Mouse (Mus musculus): Measurements from ENCODE around the gene Kcnk1. TPM values are rescaled to one million over a fixed set of nuclear protein-coding genes. Genes with fewer than 3 reads are reported as not detected.

Gene Kcnk1
- polyA plus RNA-seq, 2 experiments, result 0.08 to 0.29 TPM

DNA sequence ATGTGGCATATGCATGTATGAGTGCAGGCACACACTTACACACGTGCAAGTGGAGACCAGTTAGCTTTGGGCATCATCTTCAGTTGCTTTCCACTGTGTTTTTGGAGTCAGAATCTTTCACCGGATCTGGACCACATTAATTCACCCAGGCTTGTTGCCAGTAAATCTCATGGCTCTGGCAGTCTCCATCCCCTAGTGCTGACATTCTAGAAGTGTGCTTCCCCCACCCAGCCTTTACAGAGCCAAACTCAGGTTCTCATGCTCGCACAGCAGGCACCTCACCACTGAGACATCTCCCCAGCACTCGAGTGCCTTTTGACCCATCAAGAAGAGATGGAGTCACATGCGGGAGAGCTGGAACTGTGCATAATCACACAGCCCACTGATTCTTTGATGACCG is 37.8 kb downstream of the Kcnk1 start:
- TF ChIP-seq EP300 (IDR thresholded peaks at IDR 0.05; ENCODE audit: low read depth) (no peak), CTCF (IDR thresholded peaks at IDR 0.05; ENCODE audit: low read depth) (no peak)
- H3K9ac ChIP-seq (replicated peaks), result no peak overlapping the region
- no peak overlapping the region for H3K4me2 ChIP-seq (ENCODE audit: low read depth)
- 65% methylated on average over 6 of the region's 6 CpGs for whole genome bisulfite sequencing (ENCODE audit: insufficient replicate concordance)
- H3K9me3 ChIP-seq (ENCODE audit: control insufficient read depth, low read length), result no peaks in the 10 kb centered on the region
- H3K27ac ChIP-seq, result no peak overlapping the region
- no peaks in the 10 kb centered on the region for H3K27me3 ChIP-seq (ENCODE audit: control insufficient read depth, insufficient read depth, low read length)
- no peaks in the 10 kb centered on the region for H3K4me1 ChIP-seq (replicated peaks; ENCODE audit: control insufficient read depth in 2 of 2, insufficient read depth in 2 of 2, low read length in 1 of 2)
- no peak for DNase-seq (ENCODE audit: low read depth in 3 of 3, low spot score in 3 of 3)
- no peak for ATAC-seq (ENCODE audit: insufficient read depth)
- no peak overlapping the region for H3K4me3 ChIP-seq (ENCODE audit: insufficient read depth in 1 of 2, low read depth in 2 of 2, low read length in 2 of 2)
- H3K36me3 ChIP-seq (replicated peaks; ENCODE audit: control insufficient read depth, insufficient read depth, low read depth), result no peaks in the 10 kb centered on the region

DNA sequence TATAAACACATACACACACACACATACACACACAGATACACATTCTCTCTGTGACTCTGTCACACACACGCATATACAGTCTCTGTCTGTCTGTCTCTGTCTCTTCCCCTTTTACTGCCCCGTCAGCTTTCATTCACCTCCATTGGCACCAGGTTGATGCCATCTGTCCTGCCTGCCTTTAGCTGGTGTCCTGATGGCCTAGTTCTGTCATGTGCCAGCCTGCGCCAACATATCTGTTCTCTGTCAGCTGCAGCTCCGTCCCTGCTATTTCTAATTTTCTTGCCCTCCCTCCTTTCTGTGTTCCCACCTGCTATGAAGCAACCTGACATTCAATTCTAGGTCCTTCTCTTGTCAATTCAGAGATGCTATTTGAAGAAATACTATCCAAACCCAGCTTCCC is 40.1 kb downstream of the Kcnk1 start:
- H3K36me3 ChIP-seq (replicated peaks; ENCODE audit: control insufficient read depth, insufficient read depth, low read depth), result no peaks in the 10 kb centered on the region
- H3K27ac ChIP-seq, result no peak overlapping the region
- DNase-seq (ENCODE audit: low read depth in 3 of 3, low spot score in 3 of 3), result no peak
- H3K4me3 ChIP-seq (ENCODE audit: insufficient read depth in 1 of 2, low read depth in 2 of 2, low read length in 2 of 2), result no peak overlapping the region
- H3K4me2 ChIP-seq (ENCODE audit: low read depth), result no peak overlapping the region
- no peaks in the 10 kb centered on the region for H3K27me3 ChIP-seq (ENCODE audit: control insufficient read depth, insufficient read depth, low read length)
- TF ChIP-seq CTCF (IDR thresholded peaks at IDR 0.05; ENCODE audit: low read depth) (no peak), EP300 (IDR thresholded peaks at IDR 0.05; ENCODE audit: low read depth) (no peak)
- WGBS (ENCODE audit: insufficient replicate concordance), result 66% methylated on average over 4 of the region's 4 CpGs
- no peaks in the 10 kb centered on the region for H3K9me3 ChIP-seq (ENCODE audit: control insufficient read depth, low read length)
- H3K9ac ChIP-seq (replicated peaks), result no peak overlapping the region
- no peaks in the 10 kb centered on the region for H3K4me1 ChIP-seq (replicated peaks; ENCODE audit: control insufficient read depth in 2 of 2, insufficient read depth in 2 of 2, low read length in 1 of 2)
- ATAC-seq (ENCODE audit: insufficient read depth), result no peak

DNA sequence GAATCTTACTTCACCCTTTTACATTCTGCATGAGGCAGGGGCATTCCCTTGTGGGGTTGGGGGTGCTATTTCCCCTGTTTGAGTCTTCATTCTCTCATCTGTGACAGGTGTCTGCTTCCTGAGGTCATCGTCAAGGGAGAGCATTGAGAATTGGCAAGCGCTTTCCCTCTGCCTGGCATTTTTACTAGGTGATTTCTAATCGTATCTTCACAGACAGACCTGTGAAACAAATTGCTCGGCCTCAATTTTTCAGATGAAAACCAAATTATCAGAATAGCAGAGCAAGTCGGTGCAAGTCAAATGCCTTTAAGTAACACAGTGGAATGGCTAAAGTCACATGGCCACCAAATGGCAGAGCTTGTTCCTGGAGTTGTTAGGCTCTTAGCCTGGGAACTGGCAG is 41.4 kb downstream of the Kcnk1 start:
- Histone ChIP-seq H3K4me3 (ENCODE audit: insufficient read depth in 1 of 2, low read depth in 2 of 2, low read length in 2 of 2) (no peak overlapping the region), H3K27ac (no peak overlapping the region), H3K27me3 (ENCODE audit: control insufficient read depth, insufficient read depth, low read length) (no peaks in the 10 kb centered on the region), H3K4me2 (ENCODE audit: low read depth) (no peak overlapping the region), H3K9ac (replicated peaks) (no peak overlapping the region), H3K36me3 (replicated peaks; ENCODE audit: control insufficient read depth, insufficient read depth, low read depth) (no peaks in the 10 kb centered on the region), H3K4me1 (replicated peaks; ENCODE audit: control insufficient read depth in 2 of 2, insufficient read depth in 2 of 2, low read length in 1 of 2) (no peaks in the 10 kb centered on the region), H3K9me3 (ENCODE audit: control insufficient read depth, low read length) (no peaks in the 10 kb centered on the region)
- DNase-seq (ENCODE audit: low read depth in 3 of 3, low spot score in 3 of 3), result no peak
- no peak for ATAC-seq (ENCODE audit: insufficient read depth)
- 59% methylated on average over 5 of the region's 5 CpGs for WGBS (ENCODE audit: insufficient replicate concordance)
- no peak for TF ChIP-seq CTCF (IDR thresholded peaks at IDR 0.05; ENCODE audit: low read depth)
- no peak for TF ChIP-seq EP300 (IDR thresholded peaks at IDR 0.05; ENCODE audit: low read depth)

DNA sequence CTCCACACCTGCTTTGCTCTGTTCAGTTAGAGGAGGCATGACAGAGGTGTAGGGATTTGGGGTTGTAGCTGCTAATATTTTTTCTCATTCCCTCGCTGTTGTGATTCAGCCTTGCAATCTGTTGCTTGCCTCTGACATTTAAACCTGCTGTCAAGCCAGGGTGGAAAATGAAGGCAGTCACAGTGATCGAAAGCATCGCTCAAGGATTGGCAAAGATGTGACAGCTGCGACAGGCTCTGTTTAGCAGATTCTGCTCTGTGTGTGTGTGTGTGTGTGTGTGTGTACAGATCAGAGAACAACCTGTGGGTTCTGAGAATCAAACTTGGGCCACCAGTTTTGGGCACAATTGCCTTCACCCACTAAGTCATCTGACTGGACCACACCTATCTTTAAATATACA is 50.8 kb downstream of the Kcnk1 start:
- DNase-seq (ENCODE audit: low read depth in 3 of 3, low spot score in 3 of 3) (no peak), ATAC-seq (ENCODE audit: insufficient read depth) (no peak)
- 71% methylated on average over 4 of the region's 4 CpGs for WGBS (ENCODE audit: insufficient replicate concordance)
- TF ChIP-seq CTCF (IDR thresholded peaks at IDR 0.05; ENCODE audit: low read depth) (no peak), EP300 (IDR thresholded peaks at IDR 0.05; ENCODE audit: low read depth) (no peak)
- Histone ChIP-seq H3K9me3 (ENCODE audit: control insufficient read depth, low read length) (no peaks in the 10 kb centered on the region), H3K36me3 (replicated peaks; ENCODE audit: control insufficient read depth, insufficient read depth, low read depth) (no peaks in the 10 kb centered on the region), H3K4me2 (ENCODE audit: low read depth) (no peak overlapping the region), H3K9ac (replicated peaks) (no peak overlapping the region), H3K27ac (no peak overlapping the region), H3K4me1 (replicated peaks; ENCODE audit: control insufficient read depth in 2 of 2, insufficient read depth in 2 of 2, low read length in 1 of 2) (no peaks in the 10 kb centered on the region), H3K4me3 (ENCODE audit: insufficient read depth in 1 of 2, low read depth in 2 of 2, low read length in 2 of 2) (no peak overlapping the region), H3K27me3 (ENCODE audit: control insufficient read depth, insufficient read depth, low read length) (no peaks in the 10 kb centered on the region)

DNA sequence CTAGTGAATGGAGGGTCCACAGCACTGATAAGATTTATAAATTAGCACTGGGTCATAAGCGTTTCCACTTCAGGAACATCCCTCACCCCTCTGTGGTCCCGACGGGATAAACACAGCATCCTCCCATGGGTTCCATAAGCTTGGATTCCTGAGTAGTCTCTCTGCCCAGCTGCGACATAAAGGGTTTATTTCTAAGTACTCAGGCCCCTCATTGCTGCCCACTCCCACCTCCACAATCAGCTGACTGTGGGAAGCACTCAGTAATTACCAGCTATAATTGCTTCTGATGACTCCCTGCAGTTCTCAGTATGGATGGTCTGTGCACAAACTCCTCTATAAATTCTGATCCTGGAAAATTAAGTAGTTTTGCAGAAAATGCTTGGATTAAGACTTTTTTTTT is 58.9 kb downstream of the Kcnk1 start:
- no peak overlapping the region for H3K9ac ChIP-seq (replicated peaks)
- DNase-seq (ENCODE audit: low read depth in 3 of 3, low spot score in 3 of 3), result no peak
- no peaks in the 10 kb centered on the region for H3K4me1 ChIP-seq (replicated peaks; ENCODE audit: control insufficient read depth in 2 of 2, insufficient read depth in 2 of 2, low read length in 1 of 2)
- WGBS (ENCODE audit: insufficient replicate concordance), result 52% methylated on average over 4 of the region's 4 CpGs
- no peak overlapping the region for H3K27ac ChIP-seq
- H3K27me3 ChIP-seq (ENCODE audit: control insufficient read depth, insufficient read depth, low read length), result no peaks in the 10 kb centered on the region
- H3K4me2 ChIP-seq (ENCODE audit: low read depth), result no peak overlapping the region
- TF ChIP-seq CTCF (IDR thresholded peaks at IDR 0.05; ENCODE audit: low read depth) (no peak), EP300 (IDR thresholded peaks at IDR 0.05; ENCODE audit: low read depth) (no peak)
- ATAC-seq (ENCODE audit: insufficient read depth), result no peak
- no peak overlapping the region for H3K4me3 ChIP-seq (ENCODE audit: insufficient read depth in 1 of 2, low read depth in 2 of 2, low read length in 2 of 2)
- H3K9me3 ChIP-seq (ENCODE audit: control insufficient read depth, low read length), result no peaks in the 10 kb centered on the region
- H3K36me3 ChIP-seq (replicated peaks; ENCODE audit: control insufficient read depth, insufficient read depth, low read depth), result no peaks in the 10 kb centered on the region

All from liver, embryonic 14.5 days (tissue).